Mouse (Mus musculus): Measurements from ENCODE around the gene Als2cr12. TPM values are rescaled to one million over a fixed set of nuclear protein-coding genes. Genes with fewer than 3 reads are reported as not detected.
"Not testable (repeated sequence)": the region's sequence is repeated elsewhere in the genome, so short reads cannot be mapped to it uniquely, and the experiment has no call there.

Als2cr12 gene
- polyA plus RNA-seq, 1 experiment from 2014 or later, result not detected

- no peak overlapping the region for H3K4me2 ChIP-seq
- ATAC-seq (replicated peaks; ENCODE audit: low FRiP score), result no peak
- H3K4me3 ChIP-seq (replicated peaks), result no peak overlapping the region
- H3K36me3 ChIP-seq, result no peaks in the 10 kb centered on the region
- H3K9me3 ChIP-seq (replicated peaks), result no peaks in the 10 kb centered on the region
- H3K9ac ChIP-seq, result no peak overlapping the region
- no peaks in the 10 kb centered on the region for H3K4me1 ChIP-seq
- no peaks in the 10 kb centered on the region for H3K27me3 ChIP-seq
- WGBS, result 75% methylated on average over 3 of the region's 3 CpGs
- no peak overlapping the region for H3K27ac ChIP-seq
These were observed 4.2 kb upstream of the Als2cr12 start for GRCm38 (mm10) chr1:58699988-58700387.

GRCm38 (mm10) chr1:58698781-58699180 is 3.0 kb upstream of the Als2cr12 start:
- H3K36me3 ChIP-seq, result no peaks in the 10 kb centered on the region
- no peak overlapping the region for H3K4me2 ChIP-seq
- H3K27me3 ChIP-seq, result no peaks in the 10 kb centered on the region
- no peak overlapping the region for H3K27ac ChIP-seq
- no peaks in the 10 kb centered on the region for H3K4me1 ChIP-seq
- WGBS, result 82% methylated on average over 4 of the region's 4 CpGs
- H3K9me3 ChIP-seq (replicated peaks), result no peaks in the 10 kb centered on the region
- no peak overlapping the region for H3K9ac ChIP-seq
- ATAC-seq (replicated peaks; ENCODE audit: low FRiP score), result no peak
- H3K4me3 ChIP-seq (replicated peaks), result no peak overlapping the region

- WGBS, result 36% methylated on average over 1 of the region's 1 CpGs
- H3K4me1 ChIP-seq; H3K27me3 ChIP-seq; H3K4me3 ChIP-seq (replicated peaks); H3K4me2 ChIP-seq; H3K36me3 ChIP-seq; ATAC-seq (replicated peaks; ENCODE audit: low FRiP score); H3K27ac ChIP-seq; H3K9me3 ChIP-seq (replicated peaks); H3K9ac ChIP-seq: not testable (repeated sequence)
These were observed 1.8 kb upstream of the Als2cr12 start for GRCm38 (mm10) chr1:58697607-58698006.

GRCm38 (mm10) chr1:58693696-58694095 is 2.1 kb downstream of the Als2cr12 start:
- Histone ChIP-seq H3K4me1 (no peaks in the 10 kb centered on the region), H3K27me3 (no peaks in the 10 kb centered on the region), H3K27ac (no peak overlapping the region), H3K4me2 (no peak overlapping the region), H3K9me3 (replicated peaks) (no peaks in the 10 kb centered on the region), H3K4me3 (replicated peaks) (no peak overlapping the region), H3K36me3 (no peaks in the 10 kb centered on the region), H3K9ac (no peak overlapping the region)
- no peak for ATAC-seq (replicated peaks; ENCODE audit: low FRiP score)
- 75% methylated on average over 1 of the region's 1 CpGs for WGBS

GRCm38 (mm10) chr1:58691718-58692117 is 4.1 kb downstream of the Als2cr12 start:
- H3K27me3 ChIP-seq; H3K9me3 ChIP-seq (replicated peaks); H3K4me2 ChIP-seq; H3K36me3 ChIP-seq; H3K9ac ChIP-seq; H3K27ac ChIP-seq; H3K4me1 ChIP-seq; H3K4me3 ChIP-seq (replicated peaks); ATAC-seq (replicated peaks; ENCODE audit: low FRiP score): not testable (repeated sequence)
- WGBS, result 60% methylated on average over 1 of the region's 1 CpGs

GRCm38 (mm10) chr1:58690834-58691488 is 4.8 kb downstream of the Als2cr12 start:
- not testable (repeated sequence) for H3K9me3 ChIP-seq (replicated peaks); H3K36me3 ChIP-seq; H3K4me3 ChIP-seq (replicated peaks); H3K9ac ChIP-seq; H3K27me3 ChIP-seq; ATAC-seq (replicated peaks; ENCODE audit: low FRiP score); H3K4me2 ChIP-seq; H3K4me1 ChIP-seq; H3K27ac ChIP-seq
- WGBS, result 79% methylated on average over 2 of the region's 3 CpGs

GRCm38 (mm10) chr1:58690006-58690744 is 5.6 kb downstream of the Als2cr12 start:
- Histone ChIP-seq H3K9ac (no peak overlapping the region), H3K9me3 (replicated peaks) (no peaks in the 10 kb centered on the region), H3K36me3 (no peaks in the 10 kb centered on the region), H3K27me3 (no peaks in the 10 kb centered on the region), H3K4me3 (replicated peaks) (no peak overlapping the region), H3K4me1 (no peaks in the 10 kb centered on the region), H3K27ac (no peak overlapping the region), H3K4me2 (no peak overlapping the region)
- WGBS, result 61% methylated on average over 6 of the region's 6 CpGs
- ATAC-seq (replicated peaks; ENCODE audit: low FRiP score), result no peak

- H3K4me1 ChIP-seq, result no peaks in the 10 kb centered on the region
- H3K27ac ChIP-seq, result no peak overlapping the region
- H3K27me3 ChIP-seq, result no peaks in the 10 kb centered on the region
- no peak overlapping the region for H3K9ac ChIP-seq
- no peaks in the 10 kb centered on the region for H3K9me3 ChIP-seq (replicated peaks)
- no peak overlapping the region for H3K4me3 ChIP-seq (replicated peaks)
- WGBS, result 75% methylated on average over 1 of the region's 1 CpGs
- ATAC-seq (replicated peaks; ENCODE audit: low FRiP score), result no peak
- no peaks in the 10 kb centered on the region for H3K36me3 ChIP-seq
- no peak overlapping the region for H3K4me2 ChIP-seq
These were observed 6.4 kb downstream of the Als2cr12 start for GRCm38 (mm10) chr1:58689426-58689825.

GRCm38 (mm10) chr1:58678412-58678811 is 17.4 kb downstream of the Als2cr12 start:
- not testable (repeated sequence) for H3K36me3 ChIP-seq; H3K27me3 ChIP-seq; ATAC-seq (replicated peaks; ENCODE audit: low FRiP score); H3K4me3 ChIP-seq (replicated peaks); H3K9me3 ChIP-seq (replicated peaks); H3K4me1 ChIP-seq; H3K27ac ChIP-seq; H3K9ac ChIP-seq; H3K4me2 ChIP-seq
- 68% methylated on average over 5 of the region's 5 CpGs for WGBS

- Histone ChIP-seq H3K27me3 (no peaks in the 10 kb centered on the region), H3K4me3 (replicated peaks) (no peak overlapping the region), H3K4me2 (no peak overlapping the region), H3K36me3 (no peaks in the 10 kb centered on the region), H3K4me1 (no peaks in the 10 kb centered on the region), H3K9me3 (replicated peaks) (no peaks in the 10 kb centered on the region), H3K27ac (no peak overlapping the region), H3K9ac (no peak overlapping the region)
- ATAC-seq (replicated peaks; ENCODE audit: low FRiP score), result no peak
- WGBS, result 84% methylated on average over 1 of the region's 1 CpGs
These were observed 18.2 kb downstream of the Als2cr12 start for GRCm38 (mm10) chr1:58677575-58677974.

- 90% methylated on average over 3 of the region's 3 CpGs for WGBS
- Histone ChIP-seq H3K36me3 (no peaks in the 10 kb centered on the region), H3K4me1 (no peaks in the 10 kb centered on the region), H3K9me3 (replicated peaks) (no peaks in the 10 kb centered on the region), H3K27me3 (no peaks in the 10 kb centered on the region), H3K4me3 (replicated peaks) (no peak overlapping the region), H3K9ac (no peak overlapping the region), H3K4me2 (no peak overlapping the region), H3K27ac (no peak overlapping the region)
- no peak for ATAC-seq (replicated peaks; ENCODE audit: low FRiP score)
These were observed 20.8 kb downstream of the Als2cr12 start for GRCm38 (mm10) chr1:58675011-58675410.

- WGBS, result 85% methylated on average over 2 of the region's 2 CpGs
- ATAC-seq (replicated peaks; ENCODE audit: low FRiP score), result no peak
- H3K27me3 ChIP-seq, result no peaks in the 10 kb centered on the region
- no peaks in the 10 kb centered on the region for H3K4me1 ChIP-seq
- H3K4me2 ChIP-seq, result no peak overlapping the region
- H3K9ac ChIP-seq, result no peak overlapping the region
- H3K36me3 ChIP-seq, result no peaks in the 10 kb centered on the region
- no peak overlapping the region for H3K27ac ChIP-seq
- no peak overlapping the region for H3K4me3 ChIP-seq (replicated peaks)
- no peaks in the 10 kb centered on the region; the same call in 1 of the 2 replicates for H3K9me3 ChIP-seq (replicated peaks)
These were observed 23.7 kb downstream of the Als2cr12 start for GRCm38 (mm10) chr1:58672116-58672515.

GRCm38 (mm10) chr1:58669635-58670034 is 26.2 kb downstream of the Als2cr12 start:
- WGBS, result 82% methylated on average over 3 of the region's 3 CpGs
- H3K4me1 ChIP-seq; H3K4me3 ChIP-seq (replicated peaks); H3K27me3 ChIP-seq; H3K9ac ChIP-seq; ATAC-seq (replicated peaks; ENCODE audit: low FRiP score); H3K9me3 ChIP-seq (replicated peaks); H3K4me2 ChIP-seq; H3K27ac ChIP-seq; H3K36me3 ChIP-seq: not testable (repeated sequence)

All from kidney, embryonic 15.5 days (tissue).